Comparison of ENCODE assay signal across 10 mouse cellular contexts in genomic region chr9:23062656-23063444, GRCm38 (mm10).
DNase-seq lines count a peak whose midpoint lies in the region; ATAC-seq and TF ChIP-seq lines count a peak whose summit lies in the region.
"Had no signal": no experiment of that assay in that cellular context is flagged by ENCODE, and none has a peak within 500 bp of the region (broad histone marks: within the 10 kb centered on the region; RNA-seq: fewer than 3 reads in every experiment).

No protein-coding gene starts in this region.

- H3K27ac ChIP-seq in limb, embryonic 10.5 days: peak overlapping the region; percentile 62; the same call in 1 of the 2 replicates
- H3K27ac ChIP-seq in stomach, embryonic 15.5 days: peak overlapping the region; percentile 3
- no peak overlapping the region for H3K27ac ChIP-seq in gastrocnemius, adult 2 months
- H3K27ac ChIP-seq: liver, embryonic 15.5 days had no signal

- no peaks in the 10 kb centered on the region for H3K9me3 ChIP-seq in limb, embryonic 10.5 days (replicated peaks)
- H3K9me3 ChIP-seq in stomach, embryonic 15.5 days: no peaks in the 10 kb centered on the region
- H3K9me3 ChIP-seq: liver, embryonic 15.5 days had no signal

- no peaks in the 10 kb centered on the region for H3K36me3 ChIP-seq in limb, embryonic 10.5 days
- no peaks in the 10 kb centered on the region for H3K36me3 ChIP-seq in stomach, embryonic 15.5 days
- H3K36me3 ChIP-seq: liver, embryonic 15.5 days had no signal

- H3K4me1 ChIP-seq in limb, embryonic 10.5 days: peaks cover 30% of the 10 kb centered on the region
- H3K4me1 ChIP-seq in stomach, embryonic 15.5 days: 0 out of 2 replicates have a peak, but pooled peaks cover 4% of the 10 kb centered on the region
- H3K4me1 ChIP-seq: liver, embryonic 15.5 days had no signal

- no peak overlapping the region for H3K9ac ChIP-seq in stomach, embryonic 15.5 days
- H3K9ac ChIP-seq: liver, embryonic 15.5 days had no signal

- no peaks in the 10 kb centered on the region for H3K27me3 ChIP-seq in limb, embryonic 10.5 days (ENCODE audit: low read depth, poor library complexity, severe bottlenecking)
- H3K27me3 ChIP-seq in stomach, embryonic 15.5 days (replicated peaks): no peaks in the 10 kb centered on the region
- H3K27me3 ChIP-seq: liver, embryonic 15.5 days had no signal

- WGBS in limb, embryonic 10.5 days: 62% methylated on average over 7 of the region's 7 CpGs
- WGBS in stomach, embryonic 15.5 days: 34% methylated on average over 7 of the region's 7 CpGs

- no peak; the same call in 1 of the 2 replicates for ATAC-seq in stomach, embryonic 15.5 days (ENCODE audit: insufficient read depth, low FRiP score, low read depth)

- H3K4me3 ChIP-seq in limb, embryonic 10.5 days: no peak overlapping the region
- no peak overlapping the region for H3K4me3 ChIP-seq in stomach, embryonic 15.5 days (replicated peaks)
- no peak overlapping the region for H3K4me3 ChIP-seq in gastrocnemius, adult 2 months
- H3K4me3 ChIP-seq: liver, embryonic 15.5 days had no signal

- peak; percentile 40 for DNase-seq in adrenal gland, adult 2 months
- no peak for DNase-seq in adrenal gland, adult 8-10 months
- DNase-seq in ovary, adult 18-20 months (ENCODE audit: low spot score): peak; percentile 44
- no peak for DNase-seq in ovary, postnatal 14 days (ENCODE audit: low spot score)
- DNase-seq in limb, embryonic 10.5 days (ENCODE audit: low spot score): no peak
- no peak for DNase-seq in testis, postnatal 14 days (ENCODE audit: low spot score)
- no peak for DNase-seq in gastrocnemius, adult 2 months
- DNase-seq: cerebellum, postnatal 36 days had no signal

- no peak for TF ChIP-seq CTCF in gastrocnemius, adult 2 months (IDR thresholded peaks at IDR 0.05)

- no peak overlapping the region for H3K4me2 ChIP-seq in stomach, embryonic 15.5 days
- H3K4me2 ChIP-seq: liver, embryonic 15.5 days had no signal

- intact Hi-C loops in gastrocnemius, adult 2 months (cut with DNase I): no loop called here

Comparison
In these comparisons a context has a peak if more than half of its experiments do, and no peak if none do; other contexts are left out.
1. DNase-seq: peak in adrenal gland, adult 2 months (single experiment) and ovary, adult 18-20 months (single experiment); none in adrenal gland, adult 8-10 months (single experiment), ovary, postnatal 14 days (single experiment), limb, embryonic 10.5 days (single experiment), testis, postnatal 14 days (single experiment) and gastrocnemius, adult 2 months (single experiment).